Mouse (Mus musculus): Measurements from ENCODE around the gene Sorcs1. TPM values are rescaled to one million over a fixed set of nuclear protein-coding genes. Genes with fewer than 3 reads are reported as not detected.

Sorcs1 gene
- polyA plus RNA-seq, 1 experiment from 2014 or later = 6.3 TPM

GRCm38 (mm10) chr19:50527835-50528234 is 150.6 kb downstream of the Sorcs1 start:
- H3K27me3 ChIP-seq = no peaks in the 10 kb centered on the region
- H3K4me2 ChIP-seq = no peak overlapping the region
- H3K4me1 ChIP-seq = peaks cover 4% of the 10 kb centered on the region; the same call in 1 of the 2 replicates
- no peaks in the 10 kb centered on the region for H3K36me3 ChIP-seq (replicated peaks)
- ATAC-seq (ENCODE audit: low FRiP score) = no peak
- no peak overlapping the region for H3K27ac ChIP-seq
- H3K9ac ChIP-seq = no peak overlapping the region
- no peaks in the 10 kb centered on the region for H3K9me3 ChIP-seq
- WGBS = 77% methylated on average over 3 of the region's 3 CpGs
- no peak overlapping the region for H3K4me3 ChIP-seq (replicated peaks)

GRCm38 (mm10) chr19:50526094-50526493 is 152.4 kb downstream of the Sorcs1 start:
- H3K4me1 ChIP-seq = no peaks in the 10 kb centered on the region
- H3K27ac ChIP-seq = no peak overlapping the region
- no peak overlapping the region for H3K9ac ChIP-seq
- no peak overlapping the region for H3K4me3 ChIP-seq (replicated peaks)
- H3K9me3 ChIP-seq = no peaks in the 10 kb centered on the region
- no peaks in the 10 kb centered on the region for H3K36me3 ChIP-seq (replicated peaks)
- 85% methylated on average over 8 of the region's 8 CpGs for WGBS
- H3K4me2 ChIP-seq = no peak overlapping the region
- no peak for ATAC-seq (ENCODE audit: low FRiP score)
- no peaks in the 10 kb centered on the region for H3K27me3 ChIP-seq

- Histone ChIP-seq H3K4me3 (replicated peaks) (no peak overlapping the region), H3K27me3 (no peaks in the 10 kb centered on the region), H3K36me3 (replicated peaks) (no peaks in the 10 kb centered on the region), H3K9ac (no peak overlapping the region), H3K4me2 (no peak overlapping the region), H3K4me1 (no peaks in the 10 kb centered on the region), H3K9me3 (no peaks in the 10 kb centered on the region), H3K27ac (no peak overlapping the region)
- 67% methylated on average over 4 of the region's 4 CpGs for WGBS
- no peak for ATAC-seq (ENCODE audit: low FRiP score)
These were observed 156.5 kb downstream of the Sorcs1 start for GRCm38 (mm10) chr19:50521943-50522342.

GRCm38 (mm10) chr19:50515059-50515673 is 163.3 kb downstream of the Sorcs1 start:
- Histone ChIP-seq H3K27ac (no peak overlapping the region), H3K9me3 (no peaks in the 10 kb centered on the region), H3K4me1 (peaks cover 9% of the 10 kb centered on the region), H3K4me3 (replicated peaks) (no peak overlapping the region; the same call in 1 of the 2 replicates), H3K9ac (no peak overlapping the region), H3K4me2 (peak overlapping the region; percentile 33; the same call in 1 of the 2 replicates), H3K27me3 (no peaks in the 10 kb centered on the region), H3K36me3 (replicated peaks) (no peaks in the 10 kb centered on the region)
- peak; percentile 61; the same call in 1 of the 2 replicates for ATAC-seq (ENCODE audit: low FRiP score)
- 20% methylated on average over 10 of the region's 10 CpGs for WGBS

- ATAC-seq (ENCODE audit: low FRiP score) = no peak
- Histone ChIP-seq H3K27me3 (no peaks in the 10 kb centered on the region), H3K36me3 (replicated peaks) (no peaks in the 10 kb centered on the region), H3K9ac (no peak overlapping the region), H3K9me3 (no peaks in the 10 kb centered on the region), H3K4me2 (no peak overlapping the region), H3K4me1 (peaks cover 9% of the 10 kb centered on the region), H3K27ac (peak overlapping the region; percentile 31; the same call in 1 of the 2 replicates), H3K4me3 (replicated peaks) (no peak overlapping the region)
- 68% methylated on average over 8 of the region's 8 CpGs for WGBS
These were observed 164.1 kb downstream of the Sorcs1 start for GRCm38 (mm10) chr19:50514309-50514830.

GRCm38 (mm10) chr19:50502816-50503215 is 175.6 kb downstream of the Sorcs1 start:
- ATAC-seq (ENCODE audit: low FRiP score) = no peak
- Histone ChIP-seq H3K36me3 (replicated peaks) (no peaks in the 10 kb centered on the region), H3K4me2 (no peak overlapping the region), H3K27me3 (no peaks in the 10 kb centered on the region), H3K4me1 (no peaks in the 10 kb centered on the region), H3K9me3 (no peaks in the 10 kb centered on the region), H3K27ac (no peak overlapping the region), H3K4me3 (replicated peaks) (no peak overlapping the region), H3K9ac (no peak overlapping the region)
- 88% methylated on average over 1 of the region's 1 CpGs for WGBS

GRCm38 (mm10) chr19:50491121-50491520 is 187.3 kb downstream of the Sorcs1 start:
- Histone ChIP-seq H3K9me3 (no peaks in the 10 kb centered on the region), H3K4me1 (peaks cover 18% of the 10 kb centered on the region), H3K9ac (no peak overlapping the region), H3K4me2 (no peak overlapping the region), H3K36me3 (replicated peaks) (no peaks in the 10 kb centered on the region), H3K27me3 (no peaks in the 10 kb centered on the region), H3K27ac (no peak overlapping the region), H3K4me3 (replicated peaks) (no peak overlapping the region)
- WGBS = 82% methylated on average over 3 of the region's 3 CpGs
- no peak for ATAC-seq (ENCODE audit: low FRiP score)

- Histone ChIP-seq H3K4me2 (no peak overlapping the region), H3K4me1 (peaks cover 18% of the 10 kb centered on the region), H3K36me3 (replicated peaks) (no peaks in the 10 kb centered on the region), H3K27me3 (no peaks in the 10 kb centered on the region), H3K9me3 (no peaks in the 10 kb centered on the region), H3K27ac (no peak overlapping the region), H3K4me3 (replicated peaks) (no peak overlapping the region), H3K9ac (no peak overlapping the region)
- ATAC-seq (ENCODE audit: low FRiP score) = no peak
- 59% methylated on average over 2 of the region's 2 CpGs for WGBS
These were observed 187.7 kb downstream of the Sorcs1 start for GRCm38 (mm10) chr19:50490721-50491120.

GRCm38 (mm10) chr19:50489786-50490185 is 188.7 kb downstream of the Sorcs1 start:
- 88% methylated on average over 3 of the region's 3 CpGs for WGBS
- Histone ChIP-seq H3K4me3 (replicated peaks) (no peak overlapping the region), H3K9ac (no peak overlapping the region), H3K36me3 (replicated peaks) (no peaks in the 10 kb centered on the region), H3K4me1 (peaks cover 18% of the 10 kb centered on the region), H3K4me2 (no peak overlapping the region), H3K9me3 (no peaks in the 10 kb centered on the region), H3K27ac (no peak overlapping the region), H3K27me3 (no peaks in the 10 kb centered on the region)
- ATAC-seq (ENCODE audit: low FRiP score) = no peak

- no peak for ATAC-seq (ENCODE audit: low FRiP score)
- Histone ChIP-seq H3K36me3 (replicated peaks) (no peaks in the 10 kb centered on the region), H3K27me3 (no peaks in the 10 kb centered on the region), H3K4me3 (replicated peaks) (no peak overlapping the region), H3K9ac (no peak overlapping the region), H3K4me2 (no peak overlapping the region), H3K9me3 (no peaks in the 10 kb centered on the region), H3K27ac (no peak overlapping the region), H3K4me1 (peaks cover 18% of the 10 kb centered on the region)
- WGBS = 52% methylated on average over 6 of the region's 6 CpGs
These were observed 190.0 kb downstream of the Sorcs1 start for GRCm38 (mm10) chr19:50488421-50488820.

- Histone ChIP-seq H3K4me1 (peaks cover 18% of the 10 kb centered on the region), H3K36me3 (replicated peaks) (no peaks in the 10 kb centered on the region), H3K4me3 (replicated peaks) (peak overlapping the region; percentile 13; the same call in 1 of the 2 replicates), H3K9me3 (no peaks in the 10 kb centered on the region), H3K4me2 (peak overlapping the region; percentile 36), H3K27ac (0 out of 2 replicates have a peak overlapping the region, but pooled peaks have one; percentile 9), H3K27me3 (no peaks in the 10 kb centered on the region), H3K9ac (no peak overlapping the region)
- ATAC-seq (ENCODE audit: low FRiP score) = peak; percentile 87
- WGBS = 7% methylated on average over 11 of the region's 11 CpGs
These were observed 190.7 kb downstream of the Sorcs1 start for GRCm38 (mm10) chr19:50487768-50488167.

GRCm38 (mm10) chr19:50486345-50486744 is 192.1 kb downstream of the Sorcs1 start:
- no peaks in the 10 kb centered on the region for H3K27me3 ChIP-seq
- H3K9ac ChIP-seq = no peak overlapping the region
- H3K9me3 ChIP-seq = no peaks in the 10 kb centered on the region
- H3K4me2 ChIP-seq = no peak overlapping the region
- H3K27ac ChIP-seq = no peak overlapping the region
- no peak for ATAC-seq (ENCODE audit: low FRiP score)
- H3K4me1 ChIP-seq = peaks cover 18% of the 10 kb centered on the region
- WGBS = 87% methylated on average over 5 of the region's 5 CpGs
- no peak overlapping the region for H3K4me3 ChIP-seq (replicated peaks)
- H3K36me3 ChIP-seq (replicated peaks) = no peaks in the 10 kb centered on the region

- no peaks in the 10 kb centered on the region for H3K4me1 ChIP-seq
- no peak overlapping the region for H3K4me3 ChIP-seq (replicated peaks)
- no peak for ATAC-seq (ENCODE audit: low FRiP score)
- no peak overlapping the region for H3K4me2 ChIP-seq
- 80% methylated on average over 6 of the region's 6 CpGs for WGBS
- no peaks in the 10 kb centered on the region for H3K27me3 ChIP-seq
- H3K9me3 ChIP-seq = no peaks in the 10 kb centered on the region
- no peak overlapping the region for H3K27ac ChIP-seq
- H3K36me3 ChIP-seq (replicated peaks) = no peaks in the 10 kb centered on the region
- H3K9ac ChIP-seq = no peak overlapping the region
These were observed 201.7 kb downstream of the Sorcs1 start for GRCm38 (mm10) chr19:50476774-50477173.
